Mouse (Mus musculus) yolk sac, embryonic 10.5 days (tissue): Measurements from ENCODE around the gene Atg4a.

Experiments
- DNase-seq: peaks from one replicate; pipeline ENCODE4 v3.0.0-alpha.2; 2017; ENCODE audit warnings: low spot score

The Atg4a gene

DNA sequence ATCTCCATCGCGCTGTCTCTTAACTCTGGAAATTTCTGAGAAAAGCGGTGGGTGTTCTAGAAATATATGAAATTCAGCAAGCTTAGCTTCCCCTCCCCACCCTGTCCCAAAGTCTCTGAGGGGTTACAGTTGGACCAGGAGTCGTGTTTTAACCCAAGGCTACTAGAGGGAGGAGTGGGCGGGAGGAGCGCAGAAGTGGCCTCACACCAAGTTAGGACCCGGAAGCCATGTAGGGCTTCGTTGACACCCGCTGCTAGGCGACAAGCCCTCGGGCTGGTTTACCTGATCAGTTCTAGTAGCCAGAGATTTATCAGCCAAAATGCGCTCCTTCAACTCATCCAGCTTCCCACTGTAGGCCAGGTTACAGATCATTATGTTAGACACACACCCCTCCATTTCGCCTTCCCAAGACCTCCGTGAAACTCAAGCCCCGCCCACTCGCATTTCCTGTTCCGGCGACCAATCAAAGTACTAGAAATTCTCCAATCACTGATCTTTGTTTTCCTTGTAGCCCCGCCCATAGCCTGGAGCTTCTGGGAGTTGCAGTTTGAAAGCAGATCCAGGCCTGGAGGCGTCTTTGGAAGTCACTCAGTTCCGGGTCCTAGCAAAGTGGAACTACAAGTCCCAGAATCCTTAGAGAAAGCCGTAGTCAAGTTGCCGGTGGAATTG, at the start of gene Atg4a, which contains the start of gene Psmd10:
Atg4a (plus strand) TSS at position 636 of the 669 bp plus-strand sequence.
Psmd10 (minus strand) TSS at position 457 of the 669 bp plus-strand sequence.
- peak; percentile 92 for DNase-seq

GRCm38 (mm10) chrX:140907360-140907759, 49.3 kb upstream of the Atg4a start, which contains the start of gene Vsig1:
Gene Vsig1 (plus strand): TSS chrX:140907608.
- DNase-seq: no peak

- no peak for DNase-seq
Observed at GRCm38 (mm10) chrX:140921321-140921720, 35.4 kb upstream of the Atg4a start.

DNA sequence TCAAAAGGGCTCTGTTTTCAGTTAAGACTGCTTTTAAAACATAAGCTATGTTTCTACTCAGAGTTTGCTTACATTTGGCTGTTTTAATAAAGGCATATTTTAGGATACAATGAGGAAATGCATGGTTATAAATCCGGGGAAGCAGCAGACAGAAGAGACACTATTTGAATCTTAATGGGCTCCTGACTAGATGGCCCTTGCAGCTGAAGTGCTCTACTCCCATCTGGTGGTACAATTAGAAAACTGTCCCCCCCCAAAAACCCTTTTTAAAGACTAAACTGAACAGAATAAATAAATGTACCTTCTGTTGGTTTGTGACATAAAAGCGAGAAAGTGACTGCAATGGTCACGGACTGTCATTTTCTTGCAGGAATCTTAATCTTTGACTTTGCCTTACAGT, 24.6 kb upstream of the Atg4a start:
- DNase-seq: no peak

DNA sequence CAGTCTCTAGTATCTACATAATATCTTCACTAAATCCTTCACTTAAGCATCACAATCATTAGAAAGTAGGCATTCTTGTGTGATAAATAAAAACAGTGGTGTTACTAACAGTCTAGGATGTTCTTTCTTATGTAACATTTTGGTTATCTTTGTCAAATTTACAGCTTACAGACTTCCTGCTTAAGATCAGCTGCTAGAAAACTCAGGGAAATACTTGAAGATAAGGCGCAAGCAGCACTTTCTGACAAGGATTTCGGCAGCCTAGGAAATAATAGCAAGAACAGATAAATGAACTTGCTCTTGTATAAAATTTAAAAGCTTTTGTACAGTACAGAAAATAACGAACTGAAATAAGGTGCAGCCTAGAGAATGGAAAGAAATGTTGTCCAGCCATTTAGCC, 23.4 kb upstream of the Atg4a start:
- no peak for DNase-seq

GRCm38 (mm10) chrX:140936271-140936670, 20.4 kb upstream of the Atg4a start:
- no peak for DNase-seq

GRCm38 (mm10) chrX:140953618-140954017, 3.1 kb upstream of the Atg4a start:
- DNase-seq: no peak

GRCm38 (mm10) chrX:140956959-140957358, 252 bp downstream of the Atg4a start:
- no peak for DNase-seq

- no peak for DNase-seq
Observed at GRCm38 (mm10) chrX:140978943-140979342, 22.2 kb downstream of the Atg4a start.

GRCm38 (mm10) chrX:140979546-140979945, 22.8 kb downstream of the Atg4a start:
- DNase-seq: no peak

DNA sequence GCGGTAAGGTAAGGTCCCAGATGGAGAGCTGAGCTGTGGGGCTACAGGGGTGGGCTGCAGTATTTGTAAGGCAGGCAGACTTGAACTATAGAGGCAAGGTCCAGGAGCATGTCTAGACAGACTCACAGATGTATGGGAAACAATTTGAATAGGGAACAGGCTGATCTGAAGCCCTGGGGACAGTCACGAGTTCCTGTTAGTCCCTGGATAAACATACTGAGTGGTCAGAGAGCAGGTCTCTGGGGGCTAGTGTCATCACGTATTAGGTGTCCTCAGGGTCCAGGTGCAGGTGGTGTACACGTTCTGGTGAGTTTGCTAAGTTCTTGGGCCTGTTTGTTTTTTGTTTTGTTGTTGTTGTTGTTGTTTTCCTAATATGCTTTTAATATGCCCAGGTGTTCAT, 23.5 kb downstream of the Atg4a start:
- peak; percentile 20 for DNase-seq

DNA sequence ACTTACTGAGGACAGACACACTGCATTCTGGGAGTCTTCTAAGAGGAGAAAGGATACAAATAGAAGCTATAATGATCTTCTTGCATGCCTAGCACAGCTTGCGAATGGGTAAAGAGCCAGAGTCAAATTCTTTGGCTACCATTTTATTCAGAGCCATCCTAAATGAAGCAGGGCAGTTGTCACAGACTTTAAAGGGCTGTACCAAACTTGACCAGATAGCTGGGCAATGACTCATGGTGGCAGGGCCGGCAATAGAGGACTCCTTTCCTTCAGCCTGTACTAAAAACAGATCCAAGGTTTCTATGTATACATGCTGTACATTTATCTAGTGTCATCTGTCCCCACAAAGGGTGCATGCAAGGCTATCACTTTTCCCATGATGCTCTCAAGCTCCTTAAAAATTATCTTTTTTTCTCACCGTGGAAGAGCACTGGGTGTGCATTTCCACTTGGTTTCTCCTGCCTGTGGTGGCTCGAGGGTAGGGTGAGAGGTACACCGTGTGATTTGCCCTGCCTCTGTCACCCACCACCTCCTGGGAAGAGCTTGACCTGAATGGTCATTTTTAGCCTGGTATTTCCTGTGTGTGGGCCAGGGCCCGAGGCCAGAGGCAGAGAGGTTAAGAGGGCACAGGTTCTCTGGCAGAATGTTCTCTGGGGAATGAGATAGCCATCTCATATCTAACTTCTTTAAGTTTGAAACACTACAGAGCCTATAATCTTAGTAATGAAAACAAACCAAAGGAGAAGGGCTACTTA, 26.7 kb downstream of the Atg4a start:
- no peak for DNase-seq

- DNase-seq: no peak
Observed at GRCm38 (mm10) chrX:140984795-140985194, 28.1 kb downstream of the Atg4a start.

- DNase-seq: no peak
Observed at GRCm38 (mm10) chrX:140985256-140985655, 28.5 kb downstream of the Atg4a start.

- no peak for DNase-seq
Observed at GRCm38 (mm10) chrX:140996909-140997516, 40.3 kb downstream of the Atg4a start.

DNA sequence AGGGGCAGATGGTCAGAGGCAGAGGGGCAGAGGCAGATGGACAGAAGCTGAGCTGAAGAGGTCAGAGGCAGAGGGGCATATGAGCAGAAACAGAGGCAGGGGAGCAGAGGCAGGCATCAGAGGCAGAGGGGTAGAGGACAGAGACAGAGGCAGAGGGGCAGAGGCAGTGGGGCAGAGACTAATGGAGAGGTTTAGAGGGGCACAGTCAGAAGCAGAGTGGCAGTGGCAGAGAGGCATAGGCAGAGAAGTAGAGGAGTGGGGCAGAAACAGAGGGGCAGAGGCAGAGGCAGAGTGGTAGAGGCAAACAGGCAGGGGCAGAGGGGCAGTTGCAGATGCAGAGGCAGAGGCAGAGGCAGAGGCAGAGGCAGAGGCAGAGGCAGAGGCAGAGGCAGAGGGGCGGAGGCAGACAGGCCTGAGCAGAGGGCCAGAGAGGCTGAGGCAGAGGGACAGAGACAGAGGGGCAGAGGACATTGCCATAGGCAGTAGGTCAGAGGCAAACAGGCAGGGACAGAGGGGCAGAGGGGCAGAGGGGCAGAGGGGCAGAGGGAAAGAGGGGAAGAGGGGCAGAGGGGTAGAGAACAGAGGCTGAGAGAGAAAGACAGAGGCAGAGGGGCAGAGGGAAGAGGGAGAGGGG, 41.3 kb downstream of the Atg4a start:
- DNase-seq: no peak

GRCm38 (mm10) chrX:140998885-140999284, 42.2 kb downstream of the Atg4a start:
- DNase-seq: no peak

DNA sequence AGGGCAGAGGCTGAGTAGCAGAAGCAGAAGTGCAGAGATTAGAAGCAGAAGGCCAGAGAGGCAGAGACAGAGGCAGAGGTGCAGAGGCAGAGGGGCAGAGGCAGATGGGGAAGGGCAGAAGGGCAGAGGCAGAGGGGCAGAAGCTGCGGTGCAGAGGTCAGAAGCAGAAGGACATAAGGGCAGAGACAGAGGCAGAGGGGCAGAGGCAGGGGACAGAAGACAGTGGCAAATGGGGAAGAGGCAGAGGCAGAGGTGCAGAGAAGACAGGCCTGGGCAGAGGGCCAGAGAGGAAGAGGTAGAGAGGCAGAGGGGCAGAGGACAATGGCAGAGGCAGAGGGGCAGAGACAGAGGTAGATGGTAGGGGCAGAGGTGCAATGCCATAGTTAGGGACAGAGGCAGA, 193.0 kb downstream of the Atg4a start:
- no peak for DNase-seq

DNA sequence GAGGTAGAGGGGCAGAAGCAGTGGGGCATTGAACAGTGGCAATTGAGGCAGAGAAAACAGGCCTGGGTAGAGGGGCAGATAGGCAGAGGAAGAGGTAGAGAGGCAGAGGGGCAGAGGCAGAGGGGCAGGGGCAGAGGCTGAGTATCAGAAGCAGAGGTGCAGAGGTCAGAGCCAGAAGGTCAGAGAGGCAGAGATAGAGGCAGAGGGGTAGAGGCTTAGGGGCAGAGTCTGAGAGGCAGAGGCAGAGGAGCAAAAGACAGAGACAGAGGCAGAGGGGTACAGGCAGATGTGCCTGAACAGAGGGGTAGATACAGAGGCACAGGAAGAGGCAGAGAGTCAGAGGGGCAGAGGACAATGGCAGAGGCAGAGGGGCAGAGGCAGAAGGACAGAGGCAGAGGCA, 193.6 kb downstream of the Atg4a start:
- no peak for DNase-seq

- no peak for DNase-seq
Observed at GRCm38 (mm10) chrX:141151182-141151581, 194.5 kb downstream of the Atg4a start.

- DNase-seq: no peak
Observed at GRCm38 (mm10) chrX:141156696-141157095, 200.0 kb downstream of the Atg4a start.

GRCm38 (mm10) chrX:141157626-141158025, 200.9 kb downstream of the Atg4a start:
- DNase-seq: no peak

DNA sequence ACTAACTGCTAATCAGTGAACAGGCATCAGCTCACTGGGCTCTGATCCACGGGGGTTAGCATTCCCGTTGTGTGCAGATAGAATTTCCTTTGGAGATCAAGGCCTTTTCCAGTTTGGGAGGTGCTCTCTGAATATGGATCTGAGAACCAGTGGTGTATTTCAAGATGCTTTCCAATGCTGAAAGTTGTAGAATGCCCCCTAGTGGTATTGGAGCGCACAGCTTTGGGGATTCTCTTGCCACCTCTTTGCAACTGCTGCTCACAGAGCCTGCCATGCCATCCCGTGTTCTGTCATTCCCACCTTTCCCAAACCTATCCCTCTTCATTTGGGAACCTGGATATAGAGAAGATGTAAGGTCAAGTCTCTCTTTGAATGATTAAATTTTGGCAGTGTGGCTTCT, 201.5 kb downstream of the Atg4a start:
- no peak for DNase-seq
